Mouse (Mus musculus) heart, embryonic 12.5 days (tissue): ENCODE results near the gene Cplx2. TPM values are rescaled to one million over a fixed set of nuclear protein-coding genes. Genes with fewer than 3 reads are reported as not detected.
A peak's percentile ranks its signal among the peaks of the same experiment; 100 is the strongest.

Experiments
- ATAC-seq: fragments of 200-750 bp; cut with Nextera tagmentation; 2 replicates; pipeline ENCODE4 v1.8.0; 2017; ENCODE audit warnings: moderate TSS enrichment, moderate library complexity; ENCODE audit not compliant: insufficient number of reproducible peaks, low FRiP score
- H3K27ac ChIP-seq: fragments of 300-500 bp; sonication (generic); 2 replicates; pipeline ENCODE4 v1.5.1; 2016; ENCODE audit warnings: mild to moderate bottlenecking, moderate library complexity; ENCODE audit not compliant: poor library complexity, severe bottlenecking
- H3K27me3 ChIP-seq: fragments of 300-500 bp; sonication (generic); replicated peaks from 2 replicates; pipeline ENCODE4 v1.6.1; 2016; ENCODE audit warnings: mild to moderate bottlenecking, moderate library complexity
- H3K36me3 ChIP-seq: fragments of 300-500 bp; sonication (generic); 2 replicates; pipeline ENCODE4 v1.6.1; 2016; ENCODE audit warnings: mild to moderate bottlenecking, moderate library complexity
- H3K4me1 ChIP-seq: fragments of 300-500 bp; sonication (generic); replicated peaks from 2 replicates; pipeline ENCODE4 v1.6.1; 2016; ENCODE audit warnings: mild to moderate bottlenecking
- H3K4me2 ChIP-seq: fragments of 300-500 bp; sonication (generic); 2 replicates; pipeline ENCODE4 v1.6.1; 2016; ENCODE audit warnings: mild to moderate bottlenecking, moderate library complexity
- H3K4me3 ChIP-seq: fragments of 300-500 bp; sonication (generic); 2 replicates; pipeline ENCODE4 v1.5.1; 2016; ENCODE audit warnings: mild to moderate bottlenecking
- H3K9ac ChIP-seq: fragments of 300-500 bp; sonication (generic); 2 replicates; pipeline ENCODE4 v1.6.1; 2016; ENCODE audit warnings: mild to moderate bottlenecking, moderate library complexity
- H3K9me3 ChIP-seq: fragments of 300-500 bp; sonication (generic); replicated peaks from 2 replicates; pipeline ENCODE4 v1.6.1; 2016; ENCODE audit warnings: mild to moderate bottlenecking, moderate library complexity
- WGBS: fragments of 180-500 bp; shearing (Covaris S2); methylation state at CpG from one replicate; pipeline ENCODE4 v1.1.7; 2016; 5-methylcytosine and 5-hydroxymethylcytosine counted together
- polyA plus RNA-seq: library from polyadenylated mRNA; unstranded; fragments of >200 nt; fragmentation: Nextera tagmentation; extraction: Ambion mirVana; gene quantifications from 2 replicates; pipeline ENCODE4 v1.2.1, GENCODE M21; 2016

Cplx2 gene
- polyA plus RNA-seq, 1 experiment from 2014 or later: 2.2 TPM

DNA sequence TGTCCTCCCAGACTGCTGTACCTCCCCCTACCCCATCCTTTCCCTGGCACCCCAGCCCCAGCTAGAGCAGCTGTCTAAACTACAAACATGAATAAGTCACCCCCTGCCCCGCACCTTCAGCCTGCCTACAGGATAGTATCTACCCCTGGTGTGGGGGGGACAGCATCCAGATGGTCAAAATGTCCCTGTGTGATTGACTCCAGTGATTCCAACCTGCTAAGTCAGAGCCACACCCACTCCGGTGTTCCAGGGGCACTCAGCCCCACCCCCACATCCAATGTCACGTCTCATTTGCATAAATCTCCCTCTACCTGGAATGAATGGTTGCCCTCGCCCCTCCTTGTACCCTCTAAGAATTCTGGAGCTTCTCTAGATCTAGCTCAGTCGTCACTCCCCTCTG, 13.4 kb downstream of the Cplx2 start:
- peaks cover 25% of the 10 kb centered on the region for H3K27me3 ChIP-seq
- no peaks in the 10 kb centered on the region for H3K9me3 ChIP-seq
- H3K9ac ChIP-seq: no peak overlapping the region
- H3K27ac ChIP-seq: no peak overlapping the region
- ATAC-seq: no peak
- peak overlapping the region; percentile 56 for H3K4me2 ChIP-seq
- H3K36me3 ChIP-seq: no peaks in the 10 kb centered on the region
- 0 out of 2 replicates have a peak overlapping the region, but pooled peaks have one; percentile 16 for H3K4me3 ChIP-seq
- 28% methylated on average over 5 of the region's 5 CpGs for WGBS
- peaks cover 12% of the 10 kb centered on the region for H3K4me1 ChIP-seq

DNA sequence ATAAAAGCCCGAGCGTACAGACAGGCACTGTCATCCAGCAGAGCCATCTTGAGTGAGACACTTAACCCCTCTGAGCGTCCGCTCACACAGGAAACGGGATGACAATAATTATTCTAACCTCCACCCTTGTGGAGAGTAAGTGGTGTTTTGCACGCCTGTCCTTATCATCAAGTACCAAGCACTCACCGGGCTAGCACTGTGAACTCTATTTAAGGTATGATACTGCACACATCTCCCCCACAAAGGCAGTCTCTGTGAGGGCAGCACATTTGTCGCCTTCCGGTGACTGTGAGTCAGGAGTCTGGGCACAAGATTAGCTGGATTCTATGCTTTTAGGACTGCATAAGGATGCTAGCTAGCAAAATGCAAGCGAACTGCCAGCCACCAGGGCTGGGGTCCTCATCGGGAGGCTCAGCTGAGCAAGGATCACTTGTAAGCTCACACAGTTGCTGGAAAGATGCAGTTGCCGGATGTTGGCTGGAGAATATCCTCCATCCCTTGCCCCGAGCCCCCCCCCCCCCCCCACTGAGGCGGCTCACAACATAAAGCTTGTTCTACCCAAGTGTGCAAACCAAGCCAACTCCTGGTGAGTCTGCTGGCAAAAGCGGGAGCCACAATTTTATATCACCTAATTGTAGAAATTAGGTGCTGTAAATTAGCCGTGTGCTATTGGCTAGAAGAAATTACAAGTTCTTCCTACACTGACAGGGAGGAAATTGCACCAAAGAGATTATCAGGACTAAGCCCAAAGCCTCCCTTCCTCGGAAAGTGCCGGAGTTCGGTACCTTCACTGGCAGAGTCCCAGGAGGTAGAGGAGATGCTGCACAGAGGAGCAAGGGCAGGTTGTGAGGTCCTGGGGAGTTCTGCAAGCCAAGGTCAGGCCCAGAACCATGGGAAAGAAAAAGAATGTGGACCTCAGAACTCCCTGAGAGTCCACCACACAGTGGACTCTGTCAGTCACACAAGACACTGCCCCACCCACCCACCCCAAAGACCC, 14.2 kb downstream of the Cplx2 start:
- Histone ChIP-seq H3K27me3 (peaks cover 22% of the 10 kb centered on the region), H3K27ac (no peak overlapping the region), H3K4me3 (0 out of 2 replicates have a peak overlapping the region, but pooled peaks have one; percentile 16), H3K9me3 (no peaks in the 10 kb centered on the region), H3K9ac (no peak overlapping the region), H3K4me2 (peak overlapping the region; percentile 56), H3K36me3 (no peaks in the 10 kb centered on the region), H3K4me1 (peaks cover 20% of the 10 kb centered on the region)
- 32% methylated on average over 19 of the region's 19 CpGs for WGBS
- no peak for ATAC-seq

DNA sequence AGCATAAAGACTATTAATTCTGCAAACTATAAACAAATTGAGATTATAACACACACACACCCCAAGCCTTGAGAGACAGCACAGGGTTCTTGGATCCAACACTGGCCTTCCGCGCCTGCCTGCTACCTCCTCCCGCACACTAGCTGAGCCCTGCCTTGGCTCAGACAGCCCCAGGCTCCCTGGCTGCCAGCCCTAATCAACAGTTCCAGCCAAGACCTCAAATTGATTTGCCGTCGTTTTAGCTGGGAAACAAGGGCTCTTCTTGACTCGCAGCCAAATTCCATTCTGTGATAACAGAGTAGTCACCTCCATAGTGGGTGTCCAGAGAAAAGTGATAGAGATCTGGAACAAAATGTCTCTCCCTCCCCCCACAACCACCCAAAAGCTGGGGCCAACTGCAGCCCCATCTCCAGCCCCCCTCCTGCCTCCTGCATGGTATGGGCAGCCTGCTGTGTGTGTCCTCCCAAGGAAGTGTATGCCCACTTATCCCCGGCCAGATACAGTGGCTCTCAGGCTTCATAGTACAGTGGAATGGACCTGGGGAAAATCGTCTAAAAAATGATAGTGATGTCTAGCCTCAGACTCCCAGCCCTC, 18.9 kb downstream of the Cplx2 start:
- 17% methylated on average over 8 of the region's 8 CpGs for WGBS
- H3K27ac ChIP-seq: no peak overlapping the region
- ATAC-seq: 0 out of 2 replicates have a peak, but pooled peaks have one; percentile 51

DNA sequence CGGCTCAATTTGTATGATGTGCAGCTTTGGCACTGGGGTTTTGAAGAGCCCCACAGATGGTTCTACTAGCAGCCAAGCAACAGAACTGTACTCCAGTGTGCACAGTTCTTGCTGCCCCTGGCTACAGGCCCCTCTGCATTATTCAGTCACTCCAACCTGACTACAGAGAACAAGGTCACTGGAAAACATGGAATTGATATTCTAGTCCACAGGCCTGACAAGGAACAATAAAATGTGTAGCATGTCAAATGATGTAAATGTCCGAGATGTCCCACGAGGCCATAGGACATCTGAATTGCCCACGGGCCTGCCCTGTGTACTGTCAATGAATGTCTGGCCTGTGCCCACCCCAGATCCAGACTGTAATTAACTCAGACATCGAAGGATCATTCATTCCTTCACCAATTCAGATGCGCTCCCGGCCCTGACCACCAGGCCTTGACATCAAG, 19.4 kb downstream of the Cplx2 start:
- no peaks in the 10 kb centered on the region for H3K36me3 ChIP-seq
- no peak for ATAC-seq
- no peak overlapping the region for H3K9ac ChIP-seq
- peaks cover 5% of the 10 kb centered on the region; the same call in 1 of the 2 replicates for H3K27me3 ChIP-seq
- no peak overlapping the region for H3K4me3 ChIP-seq
- peaks cover 11% of the 10 kb centered on the region for H3K4me1 ChIP-seq
- H3K27ac ChIP-seq: no peak overlapping the region
- 76% methylated on average over 7 of the region's 7 CpGs for WGBS
- H3K9me3 ChIP-seq: no peaks in the 10 kb centered on the region
- H3K4me2 ChIP-seq: no peak overlapping the region

More for the DNA sequence above, 18.9 kb downstream of the Cplx2 start:
- no peak overlapping the region for H3K9ac ChIP-seq
- H3K4me2 ChIP-seq: peak overlapping the region; percentile 9; the same call in 1 of the 2 replicates
- no peaks in the 10 kb centered on the region for H3K9me3 ChIP-seq
- H3K4me1 ChIP-seq: peaks cover 15% of the 10 kb centered on the region
- no peaks in the 10 kb centered on the region for H3K36me3 ChIP-seq
- H3K4me3 ChIP-seq: no peak overlapping the region
- H3K27me3 ChIP-seq: peaks cover 7% of the 10 kb centered on the region; the same call in 1 of the 2 replicates

DNA sequence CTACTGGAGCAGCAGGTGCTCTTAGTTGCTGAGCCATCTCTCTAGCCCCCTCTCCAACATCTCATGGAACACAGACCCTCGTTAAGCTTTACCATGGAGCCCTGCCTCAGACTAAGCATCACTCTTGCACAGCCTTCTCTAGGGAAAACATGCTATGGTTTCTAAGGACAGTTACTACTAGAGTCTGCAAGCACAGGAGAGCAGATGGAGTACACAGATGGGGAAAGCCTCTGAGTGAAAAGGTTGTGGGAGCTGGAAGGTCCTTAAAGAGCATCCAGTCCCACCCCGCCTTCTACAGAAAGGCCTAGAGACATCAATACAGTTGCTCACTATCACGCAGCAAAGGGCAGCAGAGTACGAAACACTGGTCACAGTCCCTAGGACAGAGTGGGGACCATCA, 20.2 kb downstream of the Cplx2 start:
- 91% methylated on average over 4 of the region's 4 CpGs for WGBS
- Histone ChIP-seq H3K9me3 (no peaks in the 10 kb centered on the region), H3K4me1 (peaks cover 11% of the 10 kb centered on the region), H3K4me3 (no peak overlapping the region), H3K27me3 (peaks cover 2% of the 10 kb centered on the region; the same call in 1 of the 2 replicates), H3K4me2 (no peak overlapping the region), H3K9ac (no peak overlapping the region), H3K36me3 (no peaks in the 10 kb centered on the region), H3K27ac (no peak overlapping the region)
- ATAC-seq: no peak

DNA sequence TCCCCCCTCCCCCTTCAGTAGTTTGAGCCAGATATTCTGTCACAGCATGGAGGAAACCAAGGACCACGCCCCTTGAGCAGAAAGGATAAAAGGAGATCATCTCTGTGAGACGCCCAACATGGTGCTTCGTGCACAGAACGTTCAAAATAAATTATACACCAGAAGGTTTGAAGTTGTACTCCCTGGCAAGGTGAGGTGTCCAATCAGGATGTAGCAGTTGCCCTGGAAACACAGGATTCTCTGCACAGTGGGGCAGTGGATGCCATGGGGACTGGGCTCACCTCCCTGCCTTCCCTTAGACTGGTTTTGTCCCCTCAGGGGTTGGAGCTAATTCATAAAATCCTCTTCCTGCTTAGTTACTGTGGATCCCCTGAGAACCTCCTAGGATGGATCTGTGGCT, 25.9 kb downstream of the Cplx2 start:
- 70% methylated on average over 4 of the region's 4 CpGs for WGBS
- Histone ChIP-seq H3K9me3 (no peaks in the 10 kb centered on the region), H3K27me3 (no peaks in the 10 kb centered on the region), H3K4me1 (no peaks in the 10 kb centered on the region), H3K36me3 (no peaks in the 10 kb centered on the region), H3K27ac (no peak overlapping the region), H3K9ac (no peak overlapping the region), H3K4me2 (no peak overlapping the region), H3K4me3 (no peak overlapping the region)
- no peak for ATAC-seq

DNA sequence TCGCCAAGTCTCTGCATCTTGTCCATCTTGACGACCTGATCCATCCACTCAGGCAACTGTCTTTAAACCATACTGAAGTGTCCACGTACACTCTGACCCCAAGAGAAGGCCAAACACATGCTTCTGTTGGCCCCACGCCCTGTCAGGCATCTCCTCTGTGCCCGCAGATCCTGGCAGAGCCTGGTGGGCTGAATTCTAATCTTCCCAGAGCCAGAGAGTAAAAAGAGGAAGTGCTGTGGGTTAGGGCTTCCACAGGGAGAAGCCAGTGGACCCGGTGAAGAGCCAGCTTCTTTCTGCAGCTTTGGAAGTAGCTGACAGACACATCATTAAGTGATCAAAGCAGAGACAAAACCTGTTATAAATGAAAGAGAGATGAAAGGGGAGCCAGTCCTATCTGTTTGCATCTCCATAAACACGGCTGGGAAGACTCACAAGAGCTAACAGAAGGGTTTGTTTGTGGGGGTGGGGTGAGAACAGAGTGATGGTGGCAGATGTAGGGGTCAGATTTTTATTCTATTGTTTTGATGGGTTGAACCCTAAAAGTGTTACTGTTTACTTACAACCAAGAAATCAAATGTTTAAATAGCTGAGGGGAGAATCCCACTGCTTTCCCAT, 29.5 kb downstream of the Cplx2 start:
- WGBS: 57% methylated on average over 7 of the region's 7 CpGs

DNA sequence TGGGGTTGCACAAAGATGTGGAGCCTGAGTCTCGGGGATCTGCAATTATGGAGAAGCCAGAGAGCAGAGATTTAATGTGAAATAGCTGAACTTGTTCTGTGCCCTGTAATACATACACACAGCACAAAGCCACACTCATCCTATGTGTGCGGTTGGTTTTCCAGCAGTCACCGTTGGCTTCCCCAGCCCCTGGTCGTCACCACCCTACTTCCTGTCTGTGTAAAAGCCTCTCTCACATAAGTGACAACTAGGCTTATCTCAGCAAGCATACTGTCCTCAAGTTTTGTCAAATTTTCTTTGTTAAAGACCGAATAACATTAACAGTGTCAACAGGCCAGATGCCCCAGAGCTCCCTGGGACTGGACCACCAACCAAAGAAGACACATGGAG, 30.0 kb downstream of the Cplx2 start:
- Histone ChIP-seq H3K27me3 (no peaks in the 10 kb centered on the region), H3K4me3 (no peak overlapping the region), H3K4me1 (0 out of 2 replicates have a peak, but pooled peaks cover 8% of the 10 kb centered on the region), H3K4me2 (no peak overlapping the region), H3K9me3 (0 out of 2 replicates have a peak, but pooled peaks cover 4% of the 10 kb centered on the region), H3K9ac (no peak overlapping the region), H3K27ac (no peak overlapping the region), H3K36me3 (no peaks in the 10 kb centered on the region)
- no peak for ATAC-seq
- 52% methylated on average over 5 of the region's 5 CpGs for WGBS

More for the DNA sequence above, 29.5 kb downstream of the Cplx2 start:
- no peak overlapping the region for H3K4me3 ChIP-seq
- no peak overlapping the region for H3K9ac ChIP-seq
- 0 out of 2 replicates have a peak, but pooled peaks cover 4% of the 10 kb centered on the region for H3K9me3 ChIP-seq
- ATAC-seq: no peak
- H3K27ac ChIP-seq: no peak overlapping the region
- H3K4me2 ChIP-seq: no peak overlapping the region
- H3K27me3 ChIP-seq: no peaks in the 10 kb centered on the region
- no peaks in the 10 kb centered on the region for H3K36me3 ChIP-seq
- 0 out of 2 replicates have a peak, but pooled peaks cover 8% of the 10 kb centered on the region for H3K4me1 ChIP-seq

DNA sequence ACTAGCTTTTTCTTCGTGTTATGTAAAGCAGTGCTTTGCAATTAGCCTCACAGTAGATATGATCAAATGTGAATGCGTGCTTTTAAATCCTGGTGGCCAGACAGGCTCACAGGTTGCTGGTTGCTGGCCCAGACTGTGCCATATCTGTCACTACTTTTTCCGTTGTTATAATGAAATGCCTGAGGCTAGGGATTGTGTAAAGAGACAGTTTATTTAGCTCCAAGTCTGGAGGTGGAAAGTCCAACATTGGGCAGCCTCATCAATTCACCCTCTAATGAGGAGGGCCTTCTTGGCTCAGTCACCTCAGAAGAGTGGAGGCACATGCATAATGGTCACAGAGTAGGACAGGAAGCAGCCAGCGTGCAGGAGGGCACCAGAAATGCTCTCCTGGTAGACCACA, 31.2 kb downstream of the Cplx2 start:
- H3K9me3 ChIP-seq: 0 out of 2 replicates have a peak, but pooled peaks cover 4% of the 10 kb centered on the region
- 0 out of 2 replicates have a peak, but pooled peaks cover 8% of the 10 kb centered on the region for H3K4me1 ChIP-seq
- WGBS: 65% methylated on average over 4 of the region's 4 CpGs
- no peak overlapping the region for H3K27ac ChIP-seq
- no peak for ATAC-seq
- no peak overlapping the region for H3K4me2 ChIP-seq
- no peaks in the 10 kb centered on the region for H3K36me3 ChIP-seq
- no peaks in the 10 kb centered on the region for H3K27me3 ChIP-seq
- H3K4me3 ChIP-seq: no peak overlapping the region
- no peak overlapping the region for H3K9ac ChIP-seq

DNA sequence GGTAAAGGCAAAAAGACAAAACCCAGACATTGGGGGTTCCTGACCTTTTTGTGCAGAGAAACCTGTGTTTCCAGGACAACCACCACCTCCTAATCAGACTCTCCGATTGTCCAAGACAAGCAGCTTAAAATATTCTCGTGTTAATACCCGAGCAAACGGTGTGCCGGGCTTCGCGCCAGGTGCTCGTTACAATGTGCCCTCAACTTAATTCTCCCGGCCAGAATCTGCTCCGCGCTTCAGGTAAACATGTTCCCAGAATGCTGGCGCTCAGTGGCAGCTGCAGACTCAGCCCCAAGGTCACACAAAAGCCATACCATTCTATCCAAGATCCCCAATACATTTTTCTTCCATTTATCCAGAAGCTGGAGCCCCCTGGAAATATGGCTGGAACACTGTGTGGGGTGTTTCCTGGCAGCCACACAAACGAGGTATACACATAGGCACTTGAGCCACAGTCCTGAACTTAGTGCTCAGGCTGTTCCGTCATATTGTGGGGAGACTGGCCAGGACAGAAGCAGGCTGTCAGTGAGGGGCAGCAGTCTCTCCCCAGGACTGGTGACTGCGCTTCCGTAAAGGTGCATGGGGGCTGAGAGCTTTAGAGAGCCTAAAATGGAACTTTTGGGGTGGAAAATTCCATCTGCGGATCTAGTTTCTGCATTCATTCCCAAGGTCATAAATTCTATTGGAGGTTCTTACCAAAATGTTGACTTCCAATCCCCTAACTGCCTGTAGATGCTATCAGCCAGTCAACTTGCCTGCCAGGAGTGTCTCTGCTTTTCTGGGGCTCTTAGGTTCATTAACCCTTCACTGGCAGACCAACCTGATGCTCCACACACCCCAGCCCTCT, 32.3 kb downstream of the Cplx2 start:
- Histone ChIP-seq H3K27me3 (no peaks in the 10 kb centered on the region), H3K4me2 (no peak overlapping the region), H3K36me3 (no peaks in the 10 kb centered on the region), H3K9ac (no peak overlapping the region), H3K27ac (no peak overlapping the region), H3K4me1 (0 out of 2 replicates have a peak, but pooled peaks cover 8% of the 10 kb centered on the region), H3K4me3 (no peak overlapping the region), H3K9me3 (0 out of 2 replicates have a peak, but pooled peaks cover 4% of the 10 kb centered on the region)
- WGBS: 68% methylated on average over 17 of the region's 17 CpGs
- ATAC-seq: no peak
